Mouse (Mus musculus): ENCODE data around the gene Gvin1. TPM values are rescaled to one million over a fixed set of nuclear protein-coding genes. Genes with fewer than 3 reads are reported as not detected.
A peak's percentile ranks its signal among the peaks of the same experiment; 100 is the strongest.
"Not testable (repeated sequence)": the region's sequence is repeated elsewhere in the genome, so short reads cannot be mapped to it uniquely, and the experiment has no call there.

The Gvin1 gene
- polyA plus RNA-seq, 1 experiment from 2014 or later = not detected

GRCm38 (mm10) chr7:106235596-106235995 lies 20.5 kb upstream of the Gvin1 start:
- no peak for DNase-seq (ENCODE audit: low spot score)
- no peak overlapping the region for H3K27ac ChIP-seq (replicated peaks; ENCODE audit: low read depth, low read length)
- 77% methylated on average over 2 of the region's 2 CpGs for WGBS
- H3K4me3 ChIP-seq (ENCODE audit: low read depth, low read length) = no peak overlapping the region
- no peak overlapping the region for H3K9ac ChIP-seq (ENCODE audit: low read length)
- ATAC-seq (ENCODE audit: insufficient number of reproducible peaks, low FRiP score, low TSS enrichment, low read depth) = no peak
- H3K4me2 ChIP-seq (ENCODE audit: low read depth, severe bottlenecking) = no peak overlapping the region
- no peaks in the 10 kb centered on the region for H3K9me3 ChIP-seq (ENCODE audit: control insufficient read depth, low read length)
- H3K27me3 ChIP-seq (ENCODE audit: control insufficient read depth, insufficient read depth, low read length) = no peaks in the 10 kb centered on the region
- no peaks in the 10 kb centered on the region for H3K4me1 ChIP-seq (ENCODE audit: control insufficient read depth, insufficient read depth, low read length)
- no peaks in the 10 kb centered on the region for H3K36me3 ChIP-seq (ENCODE audit: control insufficient read depth, insufficient read depth, low read length)

DNA sequence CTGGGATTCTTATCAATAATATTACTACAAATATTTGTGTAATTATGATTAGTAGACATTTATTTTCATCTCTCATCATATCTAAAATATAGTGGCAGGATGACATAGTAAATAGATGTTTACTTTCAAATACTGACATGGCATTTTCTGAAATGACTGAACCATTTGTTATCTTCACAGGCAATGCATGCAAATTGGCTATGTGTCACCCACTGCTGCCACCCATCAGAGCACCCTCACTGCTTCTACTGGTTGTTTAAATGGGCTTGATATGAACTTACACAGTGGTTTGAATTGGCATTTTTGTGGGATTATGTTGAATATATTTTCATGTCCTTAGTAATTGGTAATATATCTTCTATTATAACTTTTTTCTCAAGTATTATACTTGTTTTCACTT lies 784 bp upstream of the Gvin1 start:
- not testable (repeated sequence) for H3K4me1 ChIP-seq (ENCODE audit: control insufficient read depth, insufficient read depth, low read length); H3K9me3 ChIP-seq (ENCODE audit: control insufficient read depth, low read length); H3K36me3 ChIP-seq (ENCODE audit: control insufficient read depth, insufficient read depth, low read length); H3K27ac ChIP-seq (replicated peaks; ENCODE audit: low read depth, low read length); H3K27me3 ChIP-seq (ENCODE audit: control insufficient read depth, insufficient read depth, low read length); ATAC-seq (ENCODE audit: insufficient number of reproducible peaks, low FRiP score, low TSS enrichment, low read depth); H3K9ac ChIP-seq (ENCODE audit: low read length); DNase-seq (ENCODE audit: low spot score); H3K4me2 ChIP-seq (ENCODE audit: low read depth, severe bottlenecking); H3K4me3 ChIP-seq (ENCODE audit: low read depth, low read length)

GRCm38 (mm10) chr7:106213770-106214169 lies 1.4 kb downstream of the Gvin1 start:
- H3K36me3 ChIP-seq (ENCODE audit: control insufficient read depth, insufficient read depth, low read length); H3K9ac ChIP-seq (ENCODE audit: low read length); H3K27me3 ChIP-seq (ENCODE audit: control insufficient read depth, insufficient read depth, low read length); H3K9me3 ChIP-seq (ENCODE audit: control insufficient read depth, low read length); H3K27ac ChIP-seq (replicated peaks; ENCODE audit: low read depth, low read length); DNase-seq (ENCODE audit: low spot score); H3K4me2 ChIP-seq (ENCODE audit: low read depth, severe bottlenecking); H3K4me1 ChIP-seq (ENCODE audit: control insufficient read depth, insufficient read depth, low read length); H3K4me3 ChIP-seq (ENCODE audit: low read depth, low read length): not testable (repeated sequence)
- peak; percentile 60; the same call in 1 of the 2 replicates for ATAC-seq (ENCODE audit: insufficient number of reproducible peaks, low FRiP score, low TSS enrichment, low read depth)
- no CpG with 5 or more reads among the region's 4 CpGs for WGBS

- not testable (repeated sequence) for H3K4me2 ChIP-seq (ENCODE audit: low read depth, severe bottlenecking); ATAC-seq (ENCODE audit: insufficient number of reproducible peaks, low FRiP score, low TSS enrichment, low read depth); H3K27me3 ChIP-seq (ENCODE audit: control insufficient read depth, insufficient read depth, low read length); H3K9ac ChIP-seq (ENCODE audit: low read length); H3K36me3 ChIP-seq (ENCODE audit: control insufficient read depth, insufficient read depth, low read length); DNase-seq (ENCODE audit: low spot score); H3K27ac ChIP-seq (replicated peaks; ENCODE audit: low read depth, low read length); H3K4me1 ChIP-seq (ENCODE audit: control insufficient read depth, insufficient read depth, low read length); H3K4me3 ChIP-seq (ENCODE audit: low read depth, low read length); H3K9me3 ChIP-seq (ENCODE audit: control insufficient read depth, low read length)
- 89% methylated on average over 2 of the region's 3 CpGs for WGBS
Observed at GRCm38 (mm10) chr7:106206630-106207029, 8.5 kb downstream of the Gvin1 start.

DNA sequence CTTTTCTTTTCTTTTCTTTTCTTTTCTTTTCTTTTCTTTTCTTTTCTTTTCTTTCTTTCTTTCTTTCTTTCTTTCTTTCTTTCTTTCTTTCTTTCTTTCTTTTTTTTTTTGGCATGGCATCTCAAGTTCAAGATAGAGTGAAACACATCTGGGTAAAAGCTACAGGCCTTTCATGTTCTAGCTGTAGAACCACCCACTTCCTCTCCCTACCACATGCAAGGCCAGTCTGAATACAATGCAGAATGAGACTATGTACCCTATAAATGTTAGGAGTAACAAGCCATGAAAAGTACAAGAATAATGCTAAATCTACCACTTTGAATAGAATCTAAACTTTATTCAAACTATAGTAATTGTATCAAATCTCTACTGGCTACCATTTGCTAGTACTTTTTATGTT lies 38.1 kb downstream of the Gvin1 start:
- not testable (repeated sequence) for H3K9me3 ChIP-seq (ENCODE audit: control insufficient read depth, low read length); H3K27me3 ChIP-seq (ENCODE audit: control insufficient read depth, insufficient read depth, low read length); DNase-seq (ENCODE audit: low spot score); H3K27ac ChIP-seq (replicated peaks; ENCODE audit: low read depth, low read length); H3K4me2 ChIP-seq (ENCODE audit: low read depth, severe bottlenecking); H3K36me3 ChIP-seq (ENCODE audit: control insufficient read depth, insufficient read depth, low read length); H3K9ac ChIP-seq (ENCODE audit: low read length); ATAC-seq (ENCODE audit: insufficient number of reproducible peaks, low FRiP score, low TSS enrichment, low read depth); H3K4me1 ChIP-seq (ENCODE audit: control insufficient read depth, insufficient read depth, low read length); H3K4me3 ChIP-seq (ENCODE audit: low read depth, low read length)

DNA sequence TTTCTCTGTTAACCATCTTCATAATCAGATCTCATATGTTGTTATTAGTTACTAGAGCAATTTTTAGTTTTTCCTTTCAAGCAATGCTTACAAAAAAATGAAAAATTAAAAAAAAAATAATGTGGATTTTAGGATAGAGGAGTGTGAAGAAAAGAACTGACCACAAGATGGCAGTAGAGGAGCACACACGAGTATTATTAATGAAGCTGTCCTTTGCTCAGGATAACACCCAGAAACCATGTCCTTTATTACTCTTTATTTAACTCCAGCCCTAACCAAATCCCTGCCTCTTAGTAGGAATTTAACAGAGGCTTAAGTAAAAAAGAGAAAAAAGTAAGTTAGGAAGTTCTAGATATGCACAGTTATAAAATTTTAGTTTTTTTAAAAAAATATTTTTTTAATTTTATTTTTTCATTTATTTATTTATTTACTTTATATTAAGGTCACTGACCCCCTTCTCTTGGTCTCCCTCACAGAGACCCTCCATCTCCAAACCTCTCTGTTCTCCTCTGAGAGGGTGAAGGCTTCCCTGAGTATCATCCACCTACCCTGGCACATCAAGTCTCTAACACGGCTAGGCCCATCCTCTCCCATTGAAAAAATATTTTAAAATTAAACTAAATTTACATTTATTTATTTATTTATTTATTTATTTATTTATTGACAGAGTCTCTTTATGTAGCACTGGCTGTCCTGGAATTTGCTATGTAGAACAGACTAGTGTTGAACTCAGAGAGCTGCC lies 69.9 kb downstream of the Gvin1 start:
- H3K4me1 ChIP-seq (ENCODE audit: control insufficient read depth, insufficient read depth, low read length); DNase-seq (ENCODE audit: low spot score); H3K9ac ChIP-seq (ENCODE audit: low read length); H3K27ac ChIP-seq (replicated peaks; ENCODE audit: low read depth, low read length); H3K4me3 ChIP-seq (ENCODE audit: low read depth, low read length); H3K9me3 ChIP-seq (ENCODE audit: control insufficient read depth, low read length); H3K36me3 ChIP-seq (ENCODE audit: control insufficient read depth, insufficient read depth, low read length); ATAC-seq (ENCODE audit: insufficient number of reproducible peaks, low FRiP score, low TSS enrichment, low read depth); H3K4me2 ChIP-seq (ENCODE audit: low read depth, severe bottlenecking); H3K27me3 ChIP-seq (ENCODE audit: control insufficient read depth, insufficient read depth, low read length): not testable (repeated sequence)
- WGBS = no CpG with 5 or more reads among the region's 2 CpGs

- H3K9ac ChIP-seq (ENCODE audit: low read length); DNase-seq (ENCODE audit: low spot score); H3K9me3 ChIP-seq (ENCODE audit: control insufficient read depth, low read length); H3K27me3 ChIP-seq (ENCODE audit: control insufficient read depth, insufficient read depth, low read length); H3K4me1 ChIP-seq (ENCODE audit: control insufficient read depth, insufficient read depth, low read length); H3K4me3 ChIP-seq (ENCODE audit: low read depth, low read length); H3K27ac ChIP-seq (replicated peaks; ENCODE audit: low read depth, low read length); H3K4me2 ChIP-seq (ENCODE audit: low read depth, severe bottlenecking); H3K36me3 ChIP-seq (ENCODE audit: control insufficient read depth, insufficient read depth, low read length); ATAC-seq (ENCODE audit: insufficient number of reproducible peaks, low FRiP score, low TSS enrichment, low read depth): not testable (repeated sequence)
- no CpG with 5 or more reads among the region's 1 CpGs for WGBS
Observed at GRCm38 (mm10) chr7:106141128-106141895, 73.8 kb downstream of the Gvin1 start.

GRCm38 (mm10) chr7:106117090-106117948 lies 97.8 kb downstream of the Gvin1 start:
- not testable (repeated sequence) for H3K4me2 ChIP-seq (ENCODE audit: low read depth, severe bottlenecking); H3K4me1 ChIP-seq (ENCODE audit: control insufficient read depth, insufficient read depth, low read length); H3K36me3 ChIP-seq (ENCODE audit: control insufficient read depth, insufficient read depth, low read length); H3K27ac ChIP-seq (replicated peaks; ENCODE audit: low read depth, low read length); DNase-seq (ENCODE audit: low spot score); ATAC-seq (ENCODE audit: insufficient number of reproducible peaks, low FRiP score, low TSS enrichment, low read depth); H3K9ac ChIP-seq (ENCODE audit: low read length); H3K27me3 ChIP-seq (ENCODE audit: control insufficient read depth, insufficient read depth, low read length); H3K4me3 ChIP-seq (ENCODE audit: low read depth, low read length); H3K9me3 ChIP-seq (ENCODE audit: control insufficient read depth, low read length)
- no CpG with 5 or more reads among the region's 2 CpGs for WGBS
